10 mouse cellular contexts compared by ENCODE assay signal in genomic region chr5:144546423-144546995, GRCm38 (mm10). TPM values are rescaled to one million over a fixed set of nuclear protein-coding genes. Genes with fewer than 3 reads are reported as not detected.
A peak's percentile ranks its signal among the peaks of the same experiment; 100 is the strongest.
DNase-seq lines count a peak whose midpoint lies in the region; ATAC-seq and TF ChIP-seq lines count a peak whose summit lies in the region.
"Had no signal": no experiment of that assay in that cellular context is flagged by ENCODE, and none has a peak within 500 bp of the region (broad histone marks: within the 10 kb centered on the region; RNA-seq: fewer than 3 reads in every experiment).

No protein-coding gene starts in this region.

- peaks cover 14% of the 10 kb centered on the region; the same call in 1 of the 2 replicates for H3K4me1 ChIP-seq in kidney, postnatal 0 days (replicated peaks; ENCODE audit: insufficient read depth, low read length)
- H3K4me1 ChIP-seq in kidney, adult 2 months (ENCODE audit: control insufficient read depth, insufficient read depth, low read length), result no peaks in the 10 kb centered on the region
- H3K4me1 ChIP-seq in embryonic facial prominence, embryonic 12.5 days, result peaks cover 4% of the 10 kb centered on the region; the same call in 1 of the 2 replicates
- peaks cover 12% of the 10 kb centered on the region; the same call in 1 of the 2 replicates for H3K4me1 ChIP-seq in intestine, embryonic 16.5 days (ENCODE audit: control insufficient read depth, insufficient read depth, low read length)

- H3K4me2 ChIP-seq in kidney, postnatal 0 days (ENCODE audit: low read length), result peak overlapping the region; percentile 52
- H3K4me2 ChIP-seq in embryonic facial prominence, embryonic 12.5 days (replicated peaks), result peak overlapping the region; percentile 54
- H3K4me2 ChIP-seq in intestine, embryonic 16.5 days (ENCODE audit: low read depth, low read length), result peak overlapping the region; percentile 83

- H3K27ac ChIP-seq in kidney, postnatal 0 days, result no peak overlapping the region
- no peak overlapping the region for H3K27ac ChIP-seq in kidney, adult 2 months (ENCODE audit: insufficient read depth, low read depth, low read length)
- H3K27ac ChIP-seq in embryonic facial prominence, embryonic 12.5 days, result no peak overlapping the region
- H3K27ac ChIP-seq in intestine, embryonic 16.5 days (ENCODE audit: low read length), result no peak overlapping the region

- ATAC-seq in kidney, postnatal 0 days (replicated peaks; ENCODE audit: low FRiP score, low read depth), result no peak
- no peak for ATAC-seq in embryonic facial prominence, embryonic 12.5 days (ENCODE audit: insufficient number of reproducible peaks, insufficient read depth, low FRiP score, low TSS enrichment)
- no peak for ATAC-seq in intestine, embryonic 16.5 days

- TF ChIP-seq POLR2A in kidney, adult 2 months (IDR thresholded peaks at IDR 0.05; ENCODE audit: low read depth, low read length), result no peak

- no peak overlapping the region for H3K9ac ChIP-seq in kidney, postnatal 0 days (ENCODE audit: low read depth, low read length)
- H3K9ac ChIP-seq in embryonic facial prominence, embryonic 12.5 days, result no peak overlapping the region; the same call in 1 of the 2 replicates
- peak overlapping the region; percentile 61 for H3K9ac ChIP-seq in intestine, embryonic 16.5 days (ENCODE audit: low read depth, low read length)

- no peaks in the 10 kb centered on the region for H3K9me3 ChIP-seq in kidney, postnatal 0 days (replicated peaks; ENCODE audit: low read length)
- no peaks in the 10 kb centered on the region for H3K9me3 ChIP-seq in embryonic facial prominence, embryonic 12.5 days
- no peaks in the 10 kb centered on the region for H3K9me3 ChIP-seq in intestine, embryonic 16.5 days (ENCODE audit: control insufficient read depth, low read length)

- peaks cover 24% of the 10 kb centered on the region for H3K27me3 ChIP-seq in kidney, postnatal 0 days (ENCODE audit: insufficient read depth, low read length)
- peaks cover 1% of the 10 kb centered on the region; the same call in 1 of the 2 replicates for H3K27me3 ChIP-seq in kidney, adult 2 months (replicated peaks; ENCODE audit: control insufficient read depth, insufficient read depth, low read length)
- peaks cover 48% of the 10 kb centered on the region for H3K27me3 ChIP-seq in embryonic facial prominence, embryonic 12.5 days
- H3K27me3 ChIP-seq in intestine, embryonic 16.5 days (replicated peaks; ENCODE audit: control insufficient read depth, insufficient read depth, low read length), result peaks cover 36% of the 10 kb centered on the region

- H3K4me3 ChIP-seq in kidney, postnatal 0 days (replicated peaks; ENCODE audit: low read depth, low read length), result peak overlapping the region; percentile 26
- no peak overlapping the region for H3K4me3 ChIP-seq in kidney, adult 2 months (ENCODE audit: insufficient read depth, low read depth, low read length)
- peak overlapping the region; percentile 36 for H3K4me3 ChIP-seq in embryonic facial prominence, embryonic 12.5 days
- peak overlapping the region; percentile 49 for H3K4me3 ChIP-seq in intestine, embryonic 16.5 days (ENCODE audit: low read length)
- H3K4me3 ChIP-seq: myocyte had no signal

- peak; percentile 2 for DNase-seq in kidney, postnatal 0 days (ENCODE audit: low spot score)
- DNase-seq in kidney, adult 2 months, result no peak
- DNase-seq in retina, embryonic 14.5 days (ENCODE audit: low spot score), result peak; percentile 34
- no peak for DNase-seq in thymus, postnatal 10 days (ENCODE audit: low spot score in 2 of 2)
- DNase-seq in adrenal gland, adult 8-10 months, result no peak
- no peak for DNase-seq in spleen, adult 12 weeks (ENCODE audit: low spot score)
- DNase-seq: layer of hippocampus, adult 9-11 months had no signal

- no peaks in the 10 kb centered on the region for H3K36me3 ChIP-seq in kidney, postnatal 0 days (ENCODE audit: insufficient read depth, low read length)
- no peaks in the 10 kb centered on the region for H3K36me3 ChIP-seq in kidney, adult 2 months (ENCODE audit: control insufficient read depth, insufficient read depth, low read length)
- no peaks in the 10 kb centered on the region for H3K36me3 ChIP-seq in embryonic facial prominence, embryonic 12.5 days
- no peaks in the 10 kb centered on the region for H3K36me3 ChIP-seq in intestine, embryonic 16.5 days (ENCODE audit: control insufficient read depth, insufficient read depth, low read length)

- no peak for TF ChIP-seq CTCF in kidney, postnatal 0 days (IDR thresholded peaks at IDR 0.05; ENCODE audit: low read depth)
- no peak for TF ChIP-seq CTCF in kidney, adult 2 months (conservative IDR thresholded peaks at IDR 0.05; ENCODE audit: insufficient read depth, insufficient read length, low read depth, low read length)

- WGBS in kidney, postnatal 0 days, result 2% methylated on average over 34 of the region's 34 CpGs
- 5% methylated on average over 34 of the region's 34 CpGs for WGBS in kidney, adult 2 months
- WGBS in embryonic facial prominence, embryonic 12.5 days, result 2% methylated on average over 34 of the region's 34 CpGs
- WGBS in intestine, embryonic 16.5 days, result 4% methylated on average over 34 of the region's 34 CpGs

RNA-seq across cellular contexts. Expression of gene Nptx2, which starts 0.8 kb away (rescaled TPM):
- polyA plus RNA-seq in kidney, postnatal 0 days (2015; fragmentation: Nextera tagmentation; extraction: Ambion mirVana), result 0.96 and 1.2 TPM in 2 replicates
- polyA plus RNA-seq in kidney, adult 2 months (2012; rRNA removed), result 0.20 and 0.33 TPM in 2 replicates
- 0.78 and 0.85 TPM in 2 replicates for polyA plus RNA-seq in embryonic facial prominence, embryonic 12.5 days (2016; fragmentation: Nextera tagmentation; extraction: Ambion mirVana)
- 1.5 and 1.7 TPM in 2 replicates for polyA plus RNA-seq in intestine, embryonic 16.5 days (2015; fragmentation: Nextera tagmentation; extraction: Ambion mirVana)
- under 1 TPM; 0.23 to 0.45 (median 0.38) TPM for total RNA-seq in adrenal gland, adult 8-10 months (2022)
- polyA plus RNA-seq: myocyte had no signal

Comparison
In these comparisons a context has a peak if more than half of its experiments do, and no peak if none do; other contexts are left out.
1. DNase-seq: peak in kidney, postnatal 0 days (single experiment) and retina, embryonic 14.5 days (single experiment); none in kidney, adult 2 months (single experiment), thymus, postnatal 10 days (0 of 2), adrenal gland, adult 8-10 months (single experiment) and spleen, adult 12 weeks (single experiment).
2. Peak in every context shown above with its lines, with median percentiles within 50 percentile points of each other: H3K4me2 ChIP-seq.